Mouse (Mus musculus): ENCODE data around the gene Prkce.

GRCm38 (mm10) chr17:86496123-86496771, 328.7 kb downstream of the Prkce start:
- no peak for TF ChIP-seq EP300 (IDR thresholded peaks at IDR 0.05; ENCODE audit: low read depth)
- TF ChIP-seq CTCF (IDR thresholded peaks at IDR 0.05; ENCODE audit: low read depth), result peak; percentile 78
